Mouse (Mus musculus) CH12.LX (cell line): ENCODE measurements around the gene Dgkg. TPM values are rescaled to one million over a fixed set of nuclear protein-coding genes. Genes with fewer than 3 reads are reported as not detected.

Experiments
- DNase-seq: peaks from one replicate; pipeline ENCODE4 v3.0.0-alpha.2; 2013; ENCODE audit errors: extremely low read depth
- H3K27ac ChIP-seq: 2 replicates; pipeline ENCODE4 v1.5.1; 2012; ENCODE audit warnings: low read depth, mild to moderate bottlenecking, control low read depth, moderate library complexity; ENCODE audit not compliant: insufficient read depth
- H3K27me3 ChIP-seq: replicated peaks from 2 replicates; pipeline ENCODE3; 2012; ENCODE audit warnings: inconsistent platforms
- H3K36me3 ChIP-seq, 2 experiments: replicated peaks in 1 of 2; 2 replicates each; pipeline versions ENCODE3 to v1.6.1; 2012; ENCODE audit warnings: inconsistent platforms in 1 of 2, low read length in 1 of 2, mild to moderate bottlenecking in 1 of 2, mixed read lengths in 1 of 2, moderate library complexity in 1 of 2; ENCODE audit not compliant: control insufficient read depth in 1 of 2, insufficient read depth in 1 of 2
- H3K4me1 ChIP-seq, 2 experiments: 2 replicates each; pipeline ENCODE4 v1.6.1; 2012; ENCODE audit warnings: inconsistent platforms in 1 of 2, moderate library complexity in 1 of 2; ENCODE audit not compliant: insufficient read depth in 2 of 2, control insufficient read depth in 1 of 2
- H3K4me2 ChIP-seq: 2 replicates; pipeline ENCODE4 v1.6.1; 2012; ENCODE audit warnings: low read depth, mild to moderate bottlenecking, control low read depth; ENCODE audit not compliant: poor library complexity, insufficient read depth, severe bottlenecking
- H3K4me3 ChIP-seq, 3 experiments: fragments of 150-350 bp in 1 of 3; sonication (generic) in 1 of 3; replicated peaks in 1 of 3; 2 replicates each; pipeline versions ENCODE3 to v1.5.1; 2011 to 2012; ENCODE audit warnings: low read depth in 2 of 3, low read length in 2 of 3, mild to moderate bottlenecking in 2 of 3, moderate library complexity in 2 of 3, control low read depth in 1 of 3, improper control_type of control experiment in 1 of 3, inconsistent platforms in 1 of 3, mixed read lengths in 1 of 3; ENCODE audit not compliant: poor library complexity in 1 of 3
- H3K79me2 ChIP-seq: replicated peaks from 2 replicates; pipeline ENCODE4 v1.6.1; 2012; ENCODE audit warnings: mild to moderate bottlenecking, moderate library complexity; ENCODE audit not compliant: control insufficient read depth, poor library complexity, insufficient read depth, severe bottlenecking; ENCODE audit errors: extremely low read depth
- H3K9ac ChIP-seq: 2 replicates; pipeline ENCODE4 v1.6.1; 2012; ENCODE audit warnings: low read depth, mild to moderate bottlenecking, control low read depth, moderate library complexity; ENCODE audit not compliant: insufficient read depth
- H3K9me3 ChIP-seq: replicated peaks from 2 replicates; pipeline ENCODE3; 2012; ENCODE audit warnings: low read length, inconsistent platforms, mixed read lengths
- BHLHE40 ChIP-seq: IDR thresholded peaks from 2 replicates; pipeline ENCODE4 v1.6.1; 2011; ENCODE audit warnings: mild to moderate bottlenecking, low read depth, low read length, improper control_type of control experiment
- CHD2 ChIP-seq: IDR thresholded peaks from 2 replicates; pipeline ENCODE4 v1.6.1; 2011; ENCODE audit warnings: low read length, improper control_type of control experiment
- CTCF ChIP-seq, 2 experiments: IDR thresholded peaks in 1 of 2; conservative IDR thresholded peaks in 1 of 2; 2 replicates each; pipeline ENCODE4 v1.5.1; 2011 to 2012; ENCODE audit warnings: low read depth in 2 of 2, low read length in 2 of 2, improper control_type of control experiment in 1 of 2, inconsistent platforms in 1 of 2, mild to moderate bottlenecking in 1 of 2, moderate library complexity in 1 of 2
- E2F4 ChIP-seq: IDR thresholded peaks from 2 replicates; pipeline ENCODE4 v1.6.1; 2011; ENCODE audit warnings: low read depth, low read length, improper control_type of control experiment; ENCODE audit not compliant: insufficient replicate concordance
- EP300 ChIP-seq: IDR thresholded peaks from 2 replicates; pipeline ENCODE4 v1.6.1; 2011; ENCODE audit warnings: low read length, improper control_type of control experiment
- IRF4 ChIP-seq: IDR thresholded peaks from 2 replicates; pipeline ENCODE4 v1.6.1; 2014; ENCODE audit warnings: low read depth, mild to moderate bottlenecking, inconsistent platforms, low read length, improper control_type of control experiment
- JUN ChIP-seq: IDR thresholded peaks from 2 replicates; pipeline ENCODE4 v1.6.1; 2011; ENCODE audit warnings: low read depth, mild to moderate bottlenecking, low read length, improper control_type of control experiment, moderate library complexity; ENCODE audit not compliant: insufficient read depth
- KAT2A ChIP-seq: IDR thresholded peaks from 2 replicates; pipeline ENCODE4 v1.6.1; 2012; ENCODE audit warnings: low read length, improper control_type of control experiment, inconsistent platforms; ENCODE audit not compliant: insufficient replicate concordance
- MXI1 ChIP-seq: IDR thresholded peaks from 2 replicates; pipeline ENCODE4 v1.6.1; 2011; ENCODE audit warnings: mild to moderate bottlenecking, low read depth, low read length, improper control_type of control experiment
- MYC ChIP-seq: IDR thresholded peaks from 2 replicates; pipeline ENCODE4 v1.6.1; 2011; ENCODE audit warnings: low read depth, mild to moderate bottlenecking, improper control_type of control experiment, low read length
- NRF1 ChIP-seq: IDR thresholded peaks from 2 replicates; pipeline ENCODE4 v1.6.1; 2014; ENCODE audit warnings: low read depth, mild to moderate bottlenecking, inconsistent platforms, low read length, improper control_type of control experiment, moderate library complexity
- POLR2AphosphoS2 ChIP-seq: IDR thresholded peaks from 2 replicates; pipeline ENCODE4 v1.6.1; 2011; ENCODE audit warnings: low read depth, low read length, improper control_type of control experiment
- RAD21 ChIP-seq: IDR thresholded peaks from 2 replicates; pipeline ENCODE4 v1.6.1; 2011; ENCODE audit warnings: low read depth, mild to moderate bottlenecking, low read length, improper control_type of control experiment, moderate library complexity
- RCOR1 ChIP-seq: conservative IDR thresholded peaks from 2 replicates; pipeline ENCODE4 v1.6.1; 2012; ENCODE audit warnings: low read depth, mild to moderate bottlenecking, inconsistent platforms, low read length, improper control_type of control experiment
- SIN3A ChIP-seq: IDR thresholded peaks from 2 replicates; pipeline ENCODE4 v1.6.1; 2012; ENCODE audit warnings: low read length, improper control_type of control experiment, inconsistent platforms
- TCF12 ChIP-seq: IDR thresholded peaks from 2 replicates; pipeline ENCODE4 v1.6.1; 2014; ENCODE audit warnings: low read depth, mild to moderate bottlenecking, inconsistent platforms, low read length, improper control_type of control experiment
- UBTF ChIP-seq: IDR thresholded peaks from 2 replicates; pipeline ENCODE4 v1.6.1; 2012; ENCODE audit warnings: low read depth, mild to moderate bottlenecking, inconsistent platforms, low read length, improper control_type of control experiment, moderate library complexity
- ZC3H11A ChIP-seq: IDR thresholded peaks from 2 replicates; pipeline ENCODE4 v1.6.1; 2012; ENCODE audit warnings: low read depth, mild to moderate bottlenecking, inconsistent platforms, low read length, improper control_type of control experiment
- ZKSCAN1 ChIP-seq: IDR thresholded peaks from 2 replicates; pipeline ENCODE4 v1.6.1; 2012; ENCODE audit warnings: low read depth, inconsistent platforms, low read length, improper control_type of control experiment, borderline replicate concordance
- ZMIZ1 ChIP-seq: IDR thresholded peaks from 2 replicates; pipeline ENCODE4 v1.6.1; 2012; ENCODE audit warnings: low read depth, mild to moderate bottlenecking, inconsistent platforms, low read length, improper control_type of control experiment
- dilution Hi-C: fragments of 300-500 bp; cut with MboI; formaldehyde crosslinking; loops from 2 replicates; pipeline ENCODE4 v1.14.3; 2020; ENCODE audit warnings: low sequenced_read_pairs; ENCODE audit not compliant: extremely low pct_unique_long_range_greater_than_20kb, extremely low pct_ligation_motif_present
- in situ Hi-C: fragments of 300-500 bp; cut with MboI; formaldehyde crosslinking; loops from 3 replicates; pipeline ENCODE4 v1.14.3; 2019; ENCODE audit warnings: low sequenced_read_pairs, low pct_ligation_motif_present, low pct_unique_long_range_greater_than_20kb, mixed read lengths
- polyA plus RNA-seq: library from polyadenylated mRNA; unstranded; fragments of >175 nt; gene quantifications from 2 replicates; pipeline ENCODE4 v1.2.1, GENCODE M21; 2012; ENCODE audit warnings: low read depth; ENCODE audit not compliant: insufficient read length
- total RNA-seq, 2 experiments: library from RNA; depleted of rRNA; stranded (reverse); fragments of 300-350 nt in 1 of 2; fragments of >200 nt in 1 of 2; gene quantifications; 2 replicates each; pipeline ENCODE4 v1.2.3; 2012 to 2014

Gene Dgkg
- total and polyA plus RNA-seq, 3 experiments = 2.0 to 9.2 (median 3.0) TPM

GRCm38 (mm10) chr16:22448093-22448492 is 208.9 kb downstream of the Dgkg start:
- Histone ChIP-seq H3K27ac (no peak overlapping the region), H3K4me1 (peaks cover 0 to 14% of the 10 kb centered on the region in 2 experiments; a peak in 2 of 4 replicates)
- DNase-seq = no peak
- no peak for TF ChIP-seq E2F4
- no peak for TF ChIP-seq BHLHE40
- TF ChIP-seq RCOR1 = no peak
- TF ChIP-seq IRF4 = no peak
- TF ChIP-seq ZC3H11A = no peak
- TF ChIP-seq MXI1 = no peak
- TF ChIP-seq JUN = no peak
- no peak for TF ChIP-seq ZMIZ1
- TF ChIP-seq KAT2A = no peak
- TF ChIP-seq CTCF (conservative IDR thresholded peaks at IDR 0.05 in 1 of 2, IDR thresholded peaks at IDR 0.05 in 1 of 2; ENCODE audit: low read depth in 2 of 2, low read length in 2 of 2) = no peak
- no peak for TF ChIP-seq CHD2
- no peak for TF ChIP-seq SIN3A
- no peak for TF ChIP-seq POLR2AphosphoS2
- no peak for TF ChIP-seq RAD21
- TF ChIP-seq, all 38 proteins: peak for 0
- H3K79me2 ChIP-seq = no peaks in the 10 kb centered on the region
- H3K4me3 ChIP-seq = no peak overlapping the region
- in situ Hi-C loops (no loop called here), dilution Hi-C loops (no loop called here)
- H3K36me3 ChIP-seq = no peaks in the 10 kb centered on the region
- peaks cover 20% of the 10 kb centered on the region for H3K9me3 ChIP-seq
- no peak overlapping the region for H3K4me2 ChIP-seq
- H3K27me3 ChIP-seq = peaks cover 6% of the 10 kb centered on the region
- no peak overlapping the region for H3K9ac ChIP-seq

GRCm38 (mm10) chr16:22444786-22445185 is 212.2 kb downstream of the Dgkg start:
- TF ChIP-seq JUN (no peak), E2F4 (no peak), TCF12 (no peak), MYC (no peak), NRF1 (no peak), EP300 (no peak), UBTF (no peak), ZKSCAN1 (no peak), IRF4 (no peak)
- dilution Hi-C loops = no loop called here
- Histone ChIP-seq H3K9ac (no peak overlapping the region), H3K4me2 (no peak overlapping the region), H3K27me3 (peaks cover 13% of the 10 kb centered on the region), H3K27ac (no peak overlapping the region), H3K9me3 (peaks cover 20% of the 10 kb centered on the region), H3K4me3 (no peak overlapping the region), H3K79me2 (no peaks in the 10 kb centered on the region), H3K4me1 (peaks cover 0 to 19% of the 10 kb centered on the region in 2 experiments; a peak in 2 of 4 replicates), H3K36me3 (no peaks in the 10 kb centered on the region)
- in situ Hi-C loops = loop anchor here (5.0 kb wide), 1 partner anchor 93 kb away; no protein-coding TSS in a partner anchor
- DNase-seq = peak; percentile 36
